Mouse (Mus musculus) neural tube, embryonic 15.5 days (tissue): ENCODE data around the gene Auh. TPM values are rescaled to one million over a fixed set of nuclear protein-coding genes. Genes with fewer than 3 reads are reported as not detected.
A peak's percentile ranks its signal among the peaks of the same experiment; 100 is the strongest.

Experiments
- ATAC-seq: fragments of 200-750 bp; cut with Nextera tagmentation; 2 replicates; pipeline ENCODE4 v1.8.0; 2017; ENCODE audit warnings: mild to moderate bottlenecking, moderate TSS enrichment, moderate library complexity; ENCODE audit not compliant: low FRiP score
- H3K27ac ChIP-seq: fragments of 300-500 bp; sonication (generic); replicated peaks from 2 replicates; pipeline ENCODE4 v1.5.1; 2015; ENCODE audit warnings: mild to moderate bottlenecking, inconsistent platforms
- H3K27me3 ChIP-seq: fragments of 300-500 bp; sonication (generic); replicated peaks from 2 replicates; pipeline ENCODE4 v1.6.1; 2015; ENCODE audit warnings: inconsistent platforms
- H3K36me3 ChIP-seq: fragments of 300-500 bp; sonication (generic); 2 replicates; pipeline ENCODE4 v1.6.1; 2015; ENCODE audit warnings: inconsistent platforms
- H3K4me1 ChIP-seq: fragments of 300-500 bp; sonication (generic); 2 replicates; pipeline ENCODE4 v1.6.1; 2015; ENCODE audit warnings: inconsistent platforms
- H3K4me2 ChIP-seq: fragments of 300-500 bp; sonication (generic); 2 replicates; pipeline ENCODE4 v1.6.1; 2015; ENCODE audit warnings: inconsistent platforms, mild to moderate bottlenecking, moderate library complexity
- H3K4me3 ChIP-seq: fragments of 300-500 bp; sonication (generic); replicated peaks from 2 replicates; pipeline ENCODE4 v1.5.1; 2015; ENCODE audit warnings: mild to moderate bottlenecking, inconsistent platforms
- H3K9ac ChIP-seq: fragments of 300-500 bp; sonication (generic); replicated peaks from 2 replicates; pipeline ENCODE4 v1.6.1; 2015; ENCODE audit warnings: mild to moderate bottlenecking, inconsistent platforms
- H3K9me3 ChIP-seq: fragments of 300-500 bp; sonication (generic); replicated peaks from 2 replicates; pipeline ENCODE4 v1.6.1; 2016; ENCODE audit warnings: inconsistent platforms
- WGBS: fragments of 180-500 bp; shearing (Covaris S2); methylation state at CpG from one replicate; pipeline ENCODE4 v1.1.7; 2015; ENCODE audit warnings: mixed read lengths; 5-methylcytosine and 5-hydroxymethylcytosine counted together
- polyA plus RNA-seq: library from polyadenylated mRNA; unstranded; fragments of >200 nt; fragmentation: Nextera tagmentation; extraction: Ambion mirVana; gene quantifications from 2 replicates; pipeline ENCODE4 v1.2.1, GENCODE M21; 2015

Gene Auh
- polyA plus RNA-seq, 1 experiment from 2014 or later: 75.7 TPM

GRCm38 (mm10) chr13:52875541-52876325, 53.7 kb downstream of the Auh start:
- no peak overlapping the region for H3K4me2 ChIP-seq
- no peaks in the 10 kb centered on the region for H3K9me3 ChIP-seq
- H3K4me3 ChIP-seq: no peak overlapping the region
- H3K4me1 ChIP-seq: peaks cover 35% of the 10 kb centered on the region
- H3K27me3 ChIP-seq: no peaks in the 10 kb centered on the region
- H3K27ac ChIP-seq: peak overlapping the region; percentile 23; the same call in 1 of the 2 replicates
- no peaks in the 10 kb centered on the region for H3K36me3 ChIP-seq
- no peak overlapping the region for H3K9ac ChIP-seq
- ATAC-seq: 0 out of 2 replicates have a peak, but pooled peaks have one; percentile 38
- WGBS: 67% methylated on average over 25 of the region's 25 CpGs

- 48% methylated on average over 6 of the region's 6 CpGs for WGBS
- Histone ChIP-seq H3K4me3 (no peak overlapping the region), H3K27ac (no peak overlapping the region), H3K36me3 (no peaks in the 10 kb centered on the region), H3K4me2 (no peak overlapping the region), H3K9ac (no peak overlapping the region), H3K4me1 (peaks cover 29% of the 10 kb centered on the region), H3K27me3 (no peaks in the 10 kb centered on the region), H3K9me3 (no peaks in the 10 kb centered on the region)
- no peak for ATAC-seq
These were observed 54.4 kb downstream of the Auh start for GRCm38 (mm10) chr13:52875089-52875488.

- H3K4me2 ChIP-seq: no peak overlapping the region
- peaks cover 28% of the 10 kb centered on the region for H3K4me1 ChIP-seq
- H3K36me3 ChIP-seq: no peaks in the 10 kb centered on the region
- H3K4me3 ChIP-seq: no peak overlapping the region
- H3K27me3 ChIP-seq: no peaks in the 10 kb centered on the region
- no peaks in the 10 kb centered on the region for H3K9me3 ChIP-seq
- ATAC-seq: no peak
- no peak overlapping the region for H3K9ac ChIP-seq
- no peak overlapping the region for H3K27ac ChIP-seq
- 88% methylated on average over 6 of the region's 6 CpGs for WGBS
These were observed 55.1 kb downstream of the Auh start for GRCm38 (mm10) chr13:52874338-52874737.

GRCm38 (mm10) chr13:52873923-52874322, 55.6 kb downstream of the Auh start:
- Histone ChIP-seq H3K9me3 (no peaks in the 10 kb centered on the region), H3K27me3 (no peaks in the 10 kb centered on the region), H3K27ac (no peak overlapping the region), H3K36me3 (no peaks in the 10 kb centered on the region), H3K4me1 (peaks cover 24% of the 10 kb centered on the region), H3K4me2 (no peak overlapping the region), H3K4me3 (no peak overlapping the region), H3K9ac (no peak overlapping the region)
- no peak for ATAC-seq
- WGBS: 86% methylated on average over 11 of the region's 11 CpGs

GRCm38 (mm10) chr13:52866005-52866792, 63.3 kb downstream of the Auh start:
- no peak overlapping the region for H3K9ac ChIP-seq
- H3K4me1 ChIP-seq: peaks cover 42% of the 10 kb centered on the region
- no peak overlapping the region for H3K4me2 ChIP-seq
- no peaks in the 10 kb centered on the region for H3K9me3 ChIP-seq
- H3K27me3 ChIP-seq: no peaks in the 10 kb centered on the region
- H3K36me3 ChIP-seq: no peaks in the 10 kb centered on the region
- no peak overlapping the region for H3K4me3 ChIP-seq
- ATAC-seq: peak; percentile 75
- peak overlapping the region; percentile 84 for H3K27ac ChIP-seq
- 40% methylated on average over 15 of the region's 15 CpGs for WGBS

- Histone ChIP-seq H3K9ac (no peak overlapping the region), H3K36me3 (no peaks in the 10 kb centered on the region), H3K27me3 (no peaks in the 10 kb centered on the region), H3K4me3 (no peak overlapping the region), H3K4me2 (no peak overlapping the region), H3K9me3 (no peaks in the 10 kb centered on the region), H3K4me1 (peaks cover 50% of the 10 kb centered on the region), H3K27ac (no peak overlapping the region)
- WGBS: 78% methylated on average over 8 of the region's 8 CpGs
- no peak for ATAC-seq
These were observed 66.0 kb downstream of the Auh start for GRCm38 (mm10) chr13:52863436-52863835.

- Histone ChIP-seq H3K4me2 (no peak overlapping the region), H3K27ac (no peak overlapping the region), H3K27me3 (no peaks in the 10 kb centered on the region), H3K36me3 (no peaks in the 10 kb centered on the region), H3K4me1 (peaks cover 29% of the 10 kb centered on the region), H3K9ac (no peak overlapping the region), H3K4me3 (no peak overlapping the region), H3K9me3 (no peaks in the 10 kb centered on the region)
- WGBS: 73% methylated on average over 22 of the region's 22 CpGs
- no peak for ATAC-seq
These were observed 69.3 kb downstream of the Auh start for GRCm38 (mm10) chr13:52860006-52860685.

- ATAC-seq: peak; percentile 62
- Histone ChIP-seq H3K9ac (no peak overlapping the region), H3K4me1 (peaks cover 24% of the 10 kb centered on the region), H3K4me3 (no peak overlapping the region), H3K27me3 (no peaks in the 10 kb centered on the region), H3K27ac (peak overlapping the region; percentile 70), H3K4me2 (no peak overlapping the region), H3K36me3 (no peaks in the 10 kb centered on the region), H3K9me3 (no peaks in the 10 kb centered on the region)
- 59% methylated on average over 16 of the region's 16 CpGs for WGBS
These were observed 70.2 kb downstream of the Auh start for GRCm38 (mm10) chr13:52859065-52859820.

GRCm38 (mm10) chr13:52858373-52858772, 71.1 kb downstream of the Auh start:
- Histone ChIP-seq H3K9ac (no peak overlapping the region), H3K4me1 (peaks cover 21% of the 10 kb centered on the region), H3K4me3 (no peak overlapping the region), H3K9me3 (no peaks in the 10 kb centered on the region), H3K27me3 (no peaks in the 10 kb centered on the region), H3K4me2 (no peak overlapping the region), H3K27ac (no peak overlapping the region), H3K36me3 (no peaks in the 10 kb centered on the region)
- no peak for ATAC-seq
- 76% methylated on average over 12 of the region's 12 CpGs for WGBS

GRCm38 (mm10) chr13:52857781-52858180, 71.7 kb downstream of the Auh start:
- no peak overlapping the region for H3K27ac ChIP-seq
- no peak overlapping the region for H3K4me2 ChIP-seq
- no peaks in the 10 kb centered on the region for H3K9me3 ChIP-seq
- H3K27me3 ChIP-seq: no peaks in the 10 kb centered on the region
- no peak for ATAC-seq
- H3K4me1 ChIP-seq: peaks cover 21% of the 10 kb centered on the region
- H3K9ac ChIP-seq: no peak overlapping the region
- H3K4me3 ChIP-seq: no peak overlapping the region
- no peaks in the 10 kb centered on the region for H3K36me3 ChIP-seq
- 85% methylated on average over 5 of the region's 5 CpGs for WGBS

- no peaks in the 10 kb centered on the region for H3K27me3 ChIP-seq
- WGBS: 90% methylated on average over 1 of the region's 1 CpGs
- no peak overlapping the region for H3K4me3 ChIP-seq
- no peak overlapping the region for H3K27ac ChIP-seq
- H3K4me1 ChIP-seq: peaks cover 12% of the 10 kb centered on the region; the same call in 1 of the 2 replicates
- H3K9me3 ChIP-seq: no peaks in the 10 kb centered on the region
- H3K36me3 ChIP-seq: no peaks in the 10 kb centered on the region
- H3K4me2 ChIP-seq: no peak overlapping the region
- ATAC-seq: no peak
- no peak overlapping the region for H3K9ac ChIP-seq
These were observed 75.9 kb downstream of the Auh start for GRCm38 (mm10) chr13:52853536-52853935.
